Mouse (Mus musculus) small intestine, adult 2 months (tissue): Measurements from ENCODE around the gene Tmem203.

Experiments
- CTCF ChIP-seq: fragments of 200-500 bp; IDR thresholded peaks from 2 replicates; pipeline ENCODE4 v1.5.1; 2012; ENCODE audit warnings: low read depth, mild to moderate bottlenecking, control low read depth, inconsistent platforms, low read length, moderate library complexity, mixed read lengths; ENCODE audit not compliant: insufficient replicate concordance, insufficient read length; ENCODE audit errors: extremely low read depth
- POLR2A ChIP-seq: fragments of 200-500 bp; IDR thresholded peaks from 2 replicates; pipeline ENCODE4 v1.6.1; 2012; ENCODE audit warnings: low read depth, mild to moderate bottlenecking, control low read depth, inconsistent platforms, low read length, moderate library complexity

- TF ChIP-seq CTCF (no peak), POLR2A (no peak)
Observed at GRCm38 (mm10) chr2:25297093-25297492, 41.9 kb downstream of the Tmem203 start.
